Mouse (Mus musculus) kidney, adult 10 weeks (tissue): ENCODE data around the gene Dnajb2. TPM values are rescaled to one million over a fixed set of nuclear protein-coding genes. Genes with fewer than 3 reads are reported as not detected.

Source experiments
- polyA plus RNA-seq: library from polyadenylated mRNA; stranded (reverse); fragments of 350-450 nt; fragmentation: Illumina TruSeq; extraction: RNeasy Lipid Tissue Mini Kit (QIAGEN cat#74804); gene quantifications from one replicate; pipeline ENCODE4 v1.2.3, GENCODE M21; 2014; ENCODE audit warnings: low read depth, low replicate concordance

Dnajb2 gene
- 13.9 TPM for polyA plus RNA-seq

DNA sequence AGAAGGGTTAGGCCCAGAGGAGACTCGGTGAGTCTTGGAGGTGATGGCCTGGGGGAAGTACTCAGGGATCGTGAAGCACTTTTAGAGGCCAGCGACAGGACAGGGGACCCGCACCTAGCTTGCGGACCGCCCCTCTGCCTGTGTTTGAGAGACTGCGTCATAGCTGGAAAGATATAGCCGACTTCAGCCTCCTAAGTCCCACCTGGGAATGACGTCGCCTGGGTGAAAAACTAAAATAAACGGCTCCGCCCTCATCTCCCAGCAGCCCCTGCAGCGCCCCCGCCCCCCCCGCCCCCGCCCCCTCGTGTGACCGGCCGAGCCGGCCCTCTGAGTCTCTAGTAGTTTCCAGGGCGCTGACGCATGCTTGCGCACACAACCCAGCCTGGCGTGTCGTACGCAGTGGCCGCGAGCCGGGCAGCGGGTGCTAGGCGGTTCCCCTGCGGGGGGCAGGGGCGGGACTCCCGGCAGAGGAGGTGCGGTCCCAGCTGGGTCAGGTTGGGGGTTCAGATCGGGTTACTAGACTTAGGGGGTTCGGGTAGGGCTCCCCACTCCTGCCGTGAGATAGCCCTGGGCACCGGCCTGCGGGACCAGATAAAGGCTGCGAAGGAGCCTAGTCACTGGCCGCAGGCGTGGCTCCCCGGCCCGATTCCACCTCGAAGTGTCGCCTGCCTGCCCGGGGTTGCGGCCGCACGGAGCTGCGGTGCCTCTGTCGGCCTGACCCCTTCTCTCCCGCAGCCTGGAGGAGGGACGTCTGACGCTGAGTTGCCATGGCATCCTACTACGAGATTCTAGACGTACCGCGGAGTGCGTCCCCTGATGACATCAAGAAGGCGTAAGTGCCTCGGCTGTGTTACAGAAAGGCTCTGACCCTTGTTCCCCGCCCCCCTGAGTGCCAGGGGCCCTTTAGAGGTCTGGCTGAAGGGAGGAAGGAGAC lies at the start of gene Dnajb2:
Gene Dnajb2 (plus strand): TSS at position 290 of the 934 bp plus-strand sequence.

DNA sequence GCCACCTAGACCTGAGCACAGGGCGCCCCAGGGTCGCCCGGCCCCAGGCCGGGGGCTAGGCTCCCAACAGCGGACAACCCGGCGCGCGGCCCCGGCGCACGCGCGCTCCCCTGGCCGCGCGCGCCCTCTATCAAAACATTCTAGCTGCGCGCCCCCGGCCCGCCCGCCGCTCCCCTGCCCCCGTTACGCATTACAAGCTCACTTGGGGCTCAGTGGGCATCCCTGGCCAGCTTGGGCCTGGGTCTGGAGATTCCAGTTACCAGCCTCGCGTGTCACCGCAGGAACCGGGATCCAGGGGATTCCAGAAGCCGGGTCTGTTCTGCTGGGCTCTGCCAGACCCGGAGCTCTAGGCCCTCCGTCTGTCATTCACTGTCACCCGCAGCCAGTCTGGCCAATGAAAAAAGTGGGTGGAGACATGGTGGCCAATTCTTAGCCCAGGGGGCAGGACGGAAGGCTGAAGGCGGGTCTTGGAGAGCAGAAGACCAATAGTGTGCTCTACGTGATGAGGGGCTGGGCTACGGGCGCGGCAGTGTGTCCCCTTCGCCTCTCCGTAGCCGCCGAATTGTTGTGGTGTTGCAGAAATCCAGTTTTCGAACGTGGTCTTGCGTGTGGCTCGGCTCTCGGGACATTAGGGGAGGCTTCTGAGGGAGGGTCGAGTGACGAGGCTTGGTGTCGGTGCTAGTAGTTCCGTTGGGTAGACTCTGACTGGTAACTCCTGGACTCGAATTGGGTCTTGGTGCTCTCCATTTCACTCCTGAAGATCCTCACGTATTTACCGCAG lies 44.4 kb upstream of the Dnajb2 start, which contains the start of the genes Ankzf1 and Atg9a:
Gene Ankzf1 (plus strand): TSS at position 530 of the 781 bp plus-strand sequence.
Gene Atg9a (minus strand): TSS at position 575 of the 781 bp plus-strand sequence.

DNA sequence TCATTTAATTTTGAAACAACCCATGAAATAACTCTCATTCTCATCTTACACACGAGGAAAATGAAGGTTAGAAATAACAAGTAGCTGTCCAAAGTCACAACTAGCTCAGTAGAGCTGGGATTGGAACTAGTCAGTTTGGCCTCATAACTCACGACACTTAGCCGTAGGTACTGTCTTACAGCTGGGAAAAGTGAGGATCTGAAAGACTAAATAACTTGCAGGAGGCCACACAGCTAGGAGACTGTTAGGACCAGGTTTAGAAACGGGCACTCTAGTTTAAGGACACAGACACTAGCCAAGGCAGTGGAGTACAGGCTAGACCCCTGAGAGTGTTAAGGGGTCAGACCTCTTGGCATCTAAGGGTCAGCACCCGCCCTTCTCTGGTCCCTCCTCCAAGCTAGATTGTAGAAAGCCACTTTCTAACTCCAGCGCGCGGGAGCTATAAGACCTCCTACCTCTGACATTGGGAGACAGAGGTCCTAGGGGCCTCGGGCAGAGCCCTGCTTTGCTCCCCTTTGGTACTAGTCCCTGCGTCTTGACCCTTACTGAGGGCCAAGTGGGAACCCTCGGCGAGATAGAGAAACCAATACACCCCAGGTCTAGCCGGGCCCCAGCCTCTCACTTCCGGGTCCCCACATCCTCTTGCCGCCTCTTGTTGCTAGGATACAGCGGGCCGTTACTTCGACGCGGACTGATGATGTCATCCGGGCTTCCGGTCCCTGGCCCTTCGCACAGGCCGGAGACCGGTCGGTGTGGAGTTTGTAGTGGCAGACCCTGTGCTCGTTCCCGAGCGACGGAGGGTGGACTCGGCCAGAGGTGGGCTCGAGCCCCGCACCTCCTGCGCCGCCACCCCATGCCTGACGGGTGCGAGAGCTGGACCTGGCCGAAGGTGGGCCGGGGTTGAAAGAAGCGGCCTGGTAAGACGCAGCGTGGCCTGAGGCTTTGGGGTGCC lies 25.8 kb upstream of the Dnajb2 start, which contains the start of the genes Glb1l and Stk16:
Gene Glb1l (minus strand): TSS at position 678 of the 952 bp plus-strand sequence.
Gene Stk16 (plus strand): TSS at position 703 of the 952 bp plus-strand sequence.

DNA sequence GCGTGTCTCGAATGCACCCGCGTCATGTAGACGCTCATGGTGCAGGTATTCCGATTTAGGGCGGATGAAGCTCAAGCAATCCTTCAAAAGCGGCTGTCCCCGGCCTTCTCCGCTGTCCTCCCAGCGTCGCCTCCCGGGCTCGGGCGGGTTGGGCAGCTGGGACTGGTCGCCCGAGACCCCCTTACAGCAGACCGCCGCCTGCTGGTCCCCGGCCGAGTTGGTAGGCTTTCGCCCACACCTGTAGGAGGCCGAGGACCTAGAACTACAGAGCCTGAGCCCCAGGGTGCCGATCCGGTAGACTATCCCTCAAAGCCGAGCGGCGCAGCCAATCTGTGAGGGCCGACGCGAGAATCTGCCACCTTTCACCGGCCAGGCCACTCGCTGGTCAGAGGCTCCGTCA lies 16.7 kb upstream of the Dnajb2 start, which contains the start of gene Tuba4a:
Gene Tuba4a (minus strand): TSS at position 335 of the 400 bp plus-strand sequence.

DNA sequence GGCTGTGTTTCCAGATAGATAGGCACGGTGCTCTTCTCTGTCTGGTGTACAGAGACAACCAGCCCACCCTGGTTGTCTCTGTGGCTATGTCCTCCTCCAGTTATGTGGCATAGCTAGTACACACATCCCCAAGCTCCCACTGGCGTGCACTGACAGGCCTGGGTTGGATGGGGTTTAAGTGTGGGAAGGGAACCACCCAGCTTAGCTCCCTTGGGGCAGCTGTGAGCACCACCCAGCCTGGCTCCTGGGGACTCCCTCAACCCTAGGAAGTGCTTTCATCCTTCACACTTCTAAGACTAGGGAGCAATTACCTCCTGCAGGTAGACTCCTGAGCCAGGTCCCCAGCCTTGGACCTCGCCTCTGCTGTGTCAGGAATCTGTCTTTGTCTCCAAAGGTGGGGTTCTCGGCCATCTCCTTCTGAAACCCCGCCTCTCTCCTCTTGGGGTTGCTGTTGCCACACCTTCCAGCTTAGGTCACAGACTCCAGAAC lies 4.5 kb upstream of the Dnajb2 start, which contains the start of gene A630095N17Rik:
Gene A630095N17Rik (minus strand): TSS at position 439 of the 489 bp plus-strand sequence.

DNA sequence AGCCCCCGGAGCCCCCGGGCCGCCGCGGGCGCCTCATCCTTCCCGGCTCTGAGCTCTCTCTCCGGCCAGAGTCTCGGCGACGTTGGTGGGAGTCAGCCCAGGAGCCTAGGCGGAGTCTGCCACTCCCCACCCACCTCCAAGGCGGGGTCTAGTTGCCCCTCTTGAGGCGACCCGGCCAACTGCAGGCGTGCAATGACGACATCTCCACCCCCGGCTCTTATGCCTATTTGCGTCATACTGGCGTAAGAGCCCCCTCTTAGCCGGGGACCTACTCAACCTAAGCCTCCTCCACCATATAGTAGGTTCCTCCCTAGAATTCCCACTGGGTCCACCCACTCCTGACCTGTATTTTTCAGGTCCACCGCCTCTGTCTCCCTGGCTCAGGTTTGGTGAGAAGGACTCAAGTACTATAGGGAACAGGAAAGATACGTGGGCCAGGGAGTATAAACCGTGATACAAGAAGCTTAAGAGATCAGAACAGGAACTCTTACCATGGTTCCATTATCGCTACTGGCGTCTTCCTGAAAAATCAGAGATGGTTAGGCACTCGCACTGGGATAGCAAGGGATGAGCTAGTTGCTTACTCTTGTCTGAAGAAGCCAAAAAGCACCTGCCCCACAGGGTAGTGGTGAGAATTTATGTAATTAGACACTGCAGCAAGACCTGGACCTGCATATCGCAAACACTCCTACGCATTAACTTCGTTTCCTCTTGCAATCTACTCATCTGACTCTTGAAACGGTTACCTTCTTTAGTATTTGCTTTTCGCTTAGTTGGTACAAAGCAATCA lies 28.1 kb downstream of the Dnajb2 start, which contains the start of gene Ptprn:
Gene Ptprn (minus strand): TSS at position 412 of the 790 bp plus-strand sequence.

DNA sequence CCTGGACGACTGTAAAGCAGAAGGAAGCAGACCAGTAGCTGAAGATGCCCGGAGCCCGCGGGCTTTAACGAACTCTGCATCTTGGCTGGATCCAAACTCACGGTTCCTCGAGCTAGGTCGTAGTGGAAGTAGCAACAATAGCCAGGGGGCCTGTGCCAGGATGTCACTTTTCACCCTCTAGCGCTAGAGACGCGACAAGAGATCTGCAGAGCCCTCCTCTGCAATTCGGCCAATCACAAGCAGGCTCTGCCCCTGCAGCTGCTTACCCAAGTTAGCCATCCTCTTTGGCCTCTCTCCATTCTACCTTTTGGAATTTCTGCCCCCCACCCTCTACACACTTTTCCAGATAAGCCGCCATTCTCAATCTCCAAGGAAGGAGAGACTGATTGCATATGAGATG lies 42.0 kb downstream of the Dnajb2 start, which contains the start of gene Resp18:
Gene Resp18 (minus strand): TSS at position 188 of the 400 bp plus-strand sequence.

Other genes starting within 250 kb of the Dnajb2 start
- gene Nhej1, start 111.2 kb upstream of the Dnajb2 start, polyA plus RNA-seq = 0.89 TPM
- gene Slc23a3, start 102.5 kb upstream of the Dnajb2 start, polyA plus RNA-seq = 5.4 TPM
- gene Cnppd1, start 93.7 kb upstream of the Dnajb2 start, polyA plus RNA-seq = 14.0 TPM
- 11.7 TPM for gene Retreg2, start 93.6 kb upstream of the Dnajb2 start, polyA plus RNA-seq
- gene Zfand2b, start 67.8 kb upstream of the Dnajb2 start, polyA plus RNA-seq = not detected
- 8.3 TPM for gene Abcb6, start 56.0 kb upstream of the Dnajb2 start, polyA plus RNA-seq
- 6.7 TPM for gene Ankzf1, start 44.3 kb upstream of the Dnajb2 start, polyA plus RNA-seq
- 10.1 TPM for gene Atg9a, start 44.2 kb upstream of the Dnajb2 start, polyA plus RNA-seq
- 137 TPM for gene Glb1l, start 25.6 kb upstream of the Dnajb2 start, polyA plus RNA-seq
- gene Stk16, start 25.6 kb upstream of the Dnajb2 start, polyA plus RNA-seq = 19.9 TPM
- 14.7 TPM for gene Tuba4a, start 16.5 kb upstream of the Dnajb2 start, polyA plus RNA-seq
- gene A630095N17Rik, start 4.3 kb upstream of the Dnajb2 start, polyA plus RNA-seq = not detected
- not detected for gene Ptprn, start 28.1 kb downstream of the Dnajb2 start, polyA plus RNA-seq
- not detected for gene Resp18, start 42.0 kb downstream of the Dnajb2 start, polyA plus RNA-seq
- 0.81 TPM for gene Dnpep, start 81.6 kb downstream of the Dnajb2 start, polyA plus RNA-seq
- 0.40 TPM for gene Des, start 123.9 kb downstream of the Dnajb2 start, polyA plus RNA-seq
- 1.1 TPM for gene Speg, start 138.9 kb downstream of the Dnajb2 start, polyA plus RNA-seq
- gene Gmppa, start 199.5 kb downstream of the Dnajb2 start, polyA plus RNA-seq = 4.3 TPM
- not detected for gene Asic4, start 214.0 kb downstream of the Dnajb2 start, polyA plus RNA-seq
- 0.40 TPM for gene Chpf, start 242.9 kb downstream of the Dnajb2 start, polyA plus RNA-seq
- not detected for gene Tmem198, start 243.1 kb downstream of the Dnajb2 start, polyA plus RNA-seq